Mouse (Mus musculus) heart, postnatal 0 days (tissue): ENCODE data around the gene Raf1. TPM values are rescaled to one million over a fixed set of nuclear protein-coding genes. Genes with fewer than 3 reads are reported as not detected.

Experiments
- ATAC-seq: fragments of 200-750 bp; cut with Nextera tagmentation; 2 replicates; pipeline ENCODE4 v1.8.0; 2017; ENCODE audit warnings: low read depth, moderate number of reproducible peaks, moderate library complexity; ENCODE audit not compliant: insufficient read depth
- DNase-seq: peaks from one replicate; pipeline ENCODE4 v3.0.0-alpha.2; 2016; ENCODE audit warnings: low spot score
- H3K27ac ChIP-seq: fragments of 300-500 bp; sonication (generic); 2 replicates; pipeline ENCODE4 v1.5.1; 2014; ENCODE audit warnings: low read depth, mild to moderate bottlenecking
- H3K27me3 ChIP-seq: fragments of 300-500 bp; sonication (generic); 2 replicates; pipeline ENCODE4 v1.6.1; 2014; ENCODE audit warnings: low read length, mixed read lengths; ENCODE audit not compliant: control insufficient read depth, insufficient read depth
- H3K36me3 ChIP-seq: fragments of 300-500 bp; sonication (generic); replicated peaks from 2 replicates; pipeline ENCODE4 v1.6.1; 2014; ENCODE audit warnings: low read length, mixed read lengths; ENCODE audit not compliant: control insufficient read depth, insufficient read depth
- H3K4me1 ChIP-seq: fragments of 300-500 bp; sonication (generic); 2 replicates; pipeline ENCODE4 v1.6.1; 2014; ENCODE audit warnings: antibody characterized with exemption; ENCODE audit not compliant: control insufficient read depth, insufficient read depth
- H3K4me2 ChIP-seq: fragments of 300-500 bp; sonication (generic); 2 replicates; pipeline ENCODE4 v1.6.1; 2014; ENCODE audit warnings: low read depth, mild to moderate bottlenecking, low read length, moderate library complexity
- H3K4me3 ChIP-seq: fragments of 300-500 bp; sonication (generic); 2 replicates; pipeline ENCODE4 v1.5.1; 2014; ENCODE audit warnings: low read depth, low read length
- H3K9ac ChIP-seq: fragments of 300-500 bp; sonication (generic); replicated peaks from 2 replicates; pipeline ENCODE4 v1.6.1; 2014; ENCODE audit warnings: low read depth, low read length, mixed read lengths
- H3K9me3 ChIP-seq: fragments of 300-500 bp; sonication (generic); replicated peaks from 2 replicates; pipeline ENCODE4 v1.6.1; 2016; ENCODE audit warnings: low read length; ENCODE audit not compliant: control insufficient read depth
- CTCF ChIP-seq: IDR thresholded peaks from 2 replicates; pipeline ENCODE4 v1.5.1; 2016; ENCODE audit warnings: antibody characterized with exemption, control low read depth, low read depth
- EP300 ChIP-seq: IDR thresholded peaks from 2 replicates; pipeline ENCODE4 v1.6.1; 2016; ENCODE audit warnings: antibody characterized with exemption, low read depth
- WGBS: fragments of 180-500 bp; shearing (Covaris S2); extraction: QIAGEN DNeasy Blood & Tissue Kit; methylation state at CpG from one replicate; pipeline ENCODE4 v1.1.7; 2014; 5-methylcytosine and 5-hydroxymethylcytosine counted together
- polyA plus RNA-seq: library from polyadenylated mRNA; unstranded; fragments of >200 nt; fragmentation: Nextera tagmentation; extraction: Ambion mirVana; gene quantifications from 2 replicates; pipeline ENCODE4 v1.2.1, GENCODE M21; 2015
- total RNA-seq: library from RNA; depleted of rRNA; stranded (reverse); fragments of >200 nt; gene quantifications from 2 replicates; pipeline ENCODE4 v1.2.3, GENCODE M21; 2014; ENCODE audit warnings: low replicate concordance

The Raf1 gene
- total and polyA plus RNA-seq, 2 experiments from 2014 or later: 72.3 to 182 TPM

- H3K27me3 ChIP-seq: no peaks in the 10 kb centered on the region
- TF ChIP-seq CTCF: no peak
- 69% methylated on average over 4 of the region's 4 CpGs for WGBS
- no peak overlapping the region for H3K9ac ChIP-seq
- no peak overlapping the region for H3K27ac ChIP-seq
- H3K4me3 ChIP-seq: no peak overlapping the region
- H3K36me3 ChIP-seq: no peaks in the 10 kb centered on the region
- no peak for ATAC-seq
- peaks cover 10% of the 10 kb centered on the region for H3K9me3 ChIP-seq
- peaks cover 6% of the 10 kb centered on the region; the same call in 1 of the 2 replicates for H3K4me1 ChIP-seq
- no peak overlapping the region for H3K4me2 ChIP-seq
- DNase-seq: no peak
Observed at GRCm38 (mm10) chr6:115688589-115688988, 12.2 kb upstream of the Raf1 start.

DNA sequence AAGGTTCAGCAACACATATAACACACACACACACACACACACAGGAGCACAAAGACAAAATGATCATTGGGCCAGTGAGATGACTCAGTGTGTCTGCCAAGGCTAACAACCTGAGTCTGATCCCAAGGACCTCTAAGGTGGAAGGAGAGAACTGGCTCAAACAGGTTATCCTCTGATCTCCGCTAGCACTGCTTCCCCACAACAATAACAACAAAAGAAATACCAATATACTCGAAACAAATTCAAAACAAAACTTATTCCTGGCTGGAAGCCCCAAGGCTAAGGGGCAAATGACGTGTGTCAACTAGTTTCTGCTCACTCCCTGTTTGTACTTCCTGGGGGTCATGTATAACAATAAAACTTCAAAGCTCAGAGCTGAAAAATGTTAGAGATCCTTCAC lies 11.3 kb upstream of the Raf1 start:
- WGBS: 69% methylated on average over 3 of the region's 3 CpGs
- no peak overlapping the region for H3K27ac ChIP-seq
- DNase-seq (no peak), ATAC-seq (no peak)
- no peak overlapping the region for H3K9ac ChIP-seq
- TF ChIP-seq CTCF (no peak), EP300 (no peak)
- H3K36me3 ChIP-seq: no peaks in the 10 kb centered on the region
- H3K4me1 ChIP-seq: peaks cover 6% of the 10 kb centered on the region; the same call in 1 of the 2 replicates
- H3K4me3 ChIP-seq: no peak overlapping the region
- H3K27me3 ChIP-seq: no peaks in the 10 kb centered on the region
- no peak overlapping the region for H3K4me2 ChIP-seq
- H3K9me3 ChIP-seq: peaks cover 10% of the 10 kb centered on the region

GRCm38 (mm10) chr6:115684851-115685646 lies 8.6 kb upstream of the Raf1 start:
- TF ChIP-seq CTCF (no peak), EP300 (no peak)
- H3K36me3 ChIP-seq: no peaks in the 10 kb centered on the region
- no peak overlapping the region for H3K9ac ChIP-seq
- H3K9me3 ChIP-seq: peaks cover 10% of the 10 kb centered on the region
- H3K4me2 ChIP-seq: no peak overlapping the region
- 52% methylated on average over 11 of the region's 11 CpGs for WGBS
- no peak for DNase-seq
- no peak; the same call in 1 of the 2 replicates for ATAC-seq
- no peaks in the 10 kb centered on the region for H3K27me3 ChIP-seq
- no peak overlapping the region for H3K4me3 ChIP-seq
- no peak overlapping the region for H3K27ac ChIP-seq
- H3K4me1 ChIP-seq: 0 out of 2 replicates have a peak, but pooled peaks cover 5% of the 10 kb centered on the region

DNA sequence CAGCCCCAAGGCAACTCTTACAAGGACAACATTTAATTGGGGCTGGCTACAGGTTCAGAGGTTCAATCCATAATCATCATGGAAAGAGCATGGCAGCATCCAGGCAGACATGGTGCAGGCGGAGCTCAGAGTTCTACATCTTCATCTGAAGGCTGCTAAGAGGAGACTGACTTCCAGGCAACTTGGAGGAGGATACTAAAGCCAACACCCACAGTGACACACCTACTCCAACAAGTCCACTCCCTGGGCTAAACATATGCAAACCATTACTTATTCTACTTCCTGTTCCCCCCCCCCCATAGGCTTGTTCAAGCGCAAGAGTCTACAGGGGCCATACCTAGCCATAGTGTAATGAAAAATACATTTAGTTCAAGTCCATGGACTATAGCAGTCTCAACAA lies 7.8 kb upstream of the Raf1 start:
- no peak overlapping the region for H3K4me3 ChIP-seq
- TF ChIP-seq EP300 (no peak), CTCF (no peak)
- H3K36me3 ChIP-seq: no peaks in the 10 kb centered on the region
- ATAC-seq (no peak), DNase-seq (no peak)
- no peak overlapping the region for H3K27ac ChIP-seq
- H3K4me1 ChIP-seq: 0 out of 2 replicates have a peak, but pooled peaks cover 5% of the 10 kb centered on the region
- peaks cover 10% of the 10 kb centered on the region for H3K9me3 ChIP-seq
- WGBS: 93% methylated on average over 2 of the region's 2 CpGs
- no peaks in the 10 kb centered on the region for H3K27me3 ChIP-seq
- no peak overlapping the region for H3K4me2 ChIP-seq
- no peak overlapping the region for H3K9ac ChIP-seq

- Histone ChIP-seq H3K36me3 (no peaks in the 10 kb centered on the region), H3K27me3 (no peaks in the 10 kb centered on the region), H3K9me3 (no peaks in the 10 kb centered on the region), H3K9ac (no peak overlapping the region), H3K27ac (no peak overlapping the region), H3K4me3 (no peak overlapping the region), H3K4me1 (0 out of 2 replicates have a peak, but pooled peaks cover 5% of the 10 kb centered on the region), H3K4me2 (no peak overlapping the region)
- DNase-seq: no peak
- 55% methylated on average over 4 of the region's 4 CpGs for WGBS
- no peak for ATAC-seq
- TF ChIP-seq EP300 (no peak), CTCF (no peak)
Observed at GRCm38 (mm10) chr6:115681066-115681465, 4.6 kb upstream of the Raf1 start.
